Mouse (Mus musculus) midbrain, embryonic 13.5 days (tissue): ENCODE measurements around the gene Ndufaf2. TPM values are rescaled to one million over a fixed set of nuclear protein-coding genes. Genes with fewer than 3 reads are reported as not detected.

ENCODE experiments used
- ATAC-seq: fragments of 200-750 bp; cut with Nextera tagmentation; 2 replicates; pipeline ENCODE4 v1.8.0; 2017; ENCODE audit warnings: mild to moderate bottlenecking, moderate TSS enrichment, moderate library complexity
- H3K27ac ChIP-seq: fragments of 300-500 bp; sonication (generic); 2 replicates; pipeline ENCODE4 v1.5.1; 2015; ENCODE audit warnings: inconsistent platforms, mild to moderate bottlenecking, moderate library complexity
- H3K27me3 ChIP-seq: fragments of 300-500 bp; sonication (generic); 2 replicates; pipeline ENCODE4 v1.6.1; 2015; ENCODE audit warnings: mild to moderate bottlenecking, inconsistent platforms
- H3K36me3 ChIP-seq: fragments of 300-500 bp; sonication (generic); 2 replicates; pipeline ENCODE4 v1.6.1; 2015; ENCODE audit warnings: mild to moderate bottlenecking, inconsistent platforms
- H3K4me1 ChIP-seq: fragments of 300-500 bp; sonication (generic); replicated peaks from 2 replicates; pipeline ENCODE4 v1.6.1; 2015; ENCODE audit warnings: inconsistent platforms
- H3K4me2 ChIP-seq: fragments of 300-500 bp; sonication (generic); replicated peaks from 2 replicates; pipeline ENCODE4 v1.6.1; 2015; ENCODE audit warnings: moderate library complexity, mild to moderate bottlenecking, inconsistent platforms
- H3K4me3 ChIP-seq: fragments of 300-500 bp; sonication (generic); replicated peaks from 2 replicates; pipeline ENCODE4 v1.5.1; 2015; ENCODE audit warnings: mild to moderate bottlenecking, inconsistent platforms
- H3K9ac ChIP-seq: fragments of 300-500 bp; sonication (generic); replicated peaks from 2 replicates; pipeline ENCODE4 v1.6.1; 2015; ENCODE audit warnings: mild to moderate bottlenecking, inconsistent platforms
- H3K9me3 ChIP-seq: fragments of 300-500 bp; sonication (generic); 2 replicates; pipeline ENCODE4 v1.6.1; 2016; ENCODE audit warnings: mild to moderate bottlenecking, inconsistent platforms
- WGBS: fragments of 180-500 bp; shearing (Covaris S2); methylation state at CpG from one replicate; pipeline ENCODE4 v1.1.7; 2015; 5-methylcytosine and 5-hydroxymethylcytosine counted together
- polyA plus RNA-seq: library from polyadenylated mRNA; unstranded; fragments of >200 nt; fragmentation: Nextera tagmentation; extraction: Ambion mirVana; gene quantifications from 2 replicates; pipeline ENCODE4 v1.2.1, GENCODE M21; 2015

Gene Ndufaf2
- polyA plus RNA-seq, 1 experiment from 2014 or later: 81.5 TPM

DNA sequence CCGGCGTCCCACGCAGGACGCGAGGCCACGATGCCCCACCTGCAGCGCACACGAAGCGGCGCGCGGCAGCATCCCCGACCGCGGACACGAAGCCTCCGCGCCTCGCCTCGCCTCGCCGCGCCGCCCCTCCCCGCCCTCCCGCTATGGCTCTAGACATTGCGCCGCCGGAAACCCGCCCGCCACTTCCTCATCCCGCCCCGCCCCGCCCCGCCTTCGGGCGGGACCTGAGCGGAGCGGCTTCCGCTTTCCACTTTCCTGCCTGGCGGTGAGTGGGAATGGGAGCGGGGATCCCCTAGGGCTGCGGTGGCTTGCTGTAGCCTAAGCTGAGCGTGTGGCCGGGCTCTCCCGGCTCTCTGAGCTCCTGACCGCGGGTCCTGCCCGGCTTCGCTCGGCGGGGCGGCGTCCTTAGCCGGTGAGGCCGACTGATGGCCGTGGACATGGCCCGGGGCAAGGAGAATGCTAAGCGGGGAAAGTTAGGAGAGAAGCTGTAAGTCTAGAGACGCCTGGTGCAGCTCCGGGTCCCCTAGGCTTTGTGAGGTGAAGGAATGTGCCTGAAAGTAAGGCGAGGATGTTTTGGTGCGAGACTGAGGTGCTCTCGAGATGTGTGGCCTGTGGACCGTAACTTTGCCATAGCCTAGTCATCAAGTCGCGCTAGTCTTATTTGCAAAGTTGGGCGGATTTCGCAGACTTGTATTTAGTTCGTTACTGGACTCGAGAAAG lies 114.0 kb downstream of the Ndufaf2 start, which contains the start of gene Smim15:
Smim15 (plus strand) TSS at position 225 of the 720 bp plus-strand sequence.
- no peaks in the 10 kb centered on the region for H3K9me3 ChIP-seq
- H3K27ac ChIP-seq: peak within 1 kb of the TSS; percentile 81
- peak within 1 kb of the TSS; percentile 63 for H3K4me3 ChIP-seq
- ATAC-seq: peak; percentile 98
- peaks cover 38% of the 10 kb centered on the region for H3K4me1 ChIP-seq
- H3K4me2 ChIP-seq: peak within 1 kb of the TSS; percentile 65
- H3K36me3 ChIP-seq: peaks cover 9% of the 10 kb centered on the region; the same call in 1 of the 2 replicates
- WGBS: under 1% methylated on average over 71 of the region's 71 CpGs
- H3K9ac ChIP-seq: peak within 1 kb of the TSS; percentile 82
- peaks cover 6% of the 10 kb centered on the region; the same call in 1 of the 2 replicates for H3K27me3 ChIP-seq

DNA sequence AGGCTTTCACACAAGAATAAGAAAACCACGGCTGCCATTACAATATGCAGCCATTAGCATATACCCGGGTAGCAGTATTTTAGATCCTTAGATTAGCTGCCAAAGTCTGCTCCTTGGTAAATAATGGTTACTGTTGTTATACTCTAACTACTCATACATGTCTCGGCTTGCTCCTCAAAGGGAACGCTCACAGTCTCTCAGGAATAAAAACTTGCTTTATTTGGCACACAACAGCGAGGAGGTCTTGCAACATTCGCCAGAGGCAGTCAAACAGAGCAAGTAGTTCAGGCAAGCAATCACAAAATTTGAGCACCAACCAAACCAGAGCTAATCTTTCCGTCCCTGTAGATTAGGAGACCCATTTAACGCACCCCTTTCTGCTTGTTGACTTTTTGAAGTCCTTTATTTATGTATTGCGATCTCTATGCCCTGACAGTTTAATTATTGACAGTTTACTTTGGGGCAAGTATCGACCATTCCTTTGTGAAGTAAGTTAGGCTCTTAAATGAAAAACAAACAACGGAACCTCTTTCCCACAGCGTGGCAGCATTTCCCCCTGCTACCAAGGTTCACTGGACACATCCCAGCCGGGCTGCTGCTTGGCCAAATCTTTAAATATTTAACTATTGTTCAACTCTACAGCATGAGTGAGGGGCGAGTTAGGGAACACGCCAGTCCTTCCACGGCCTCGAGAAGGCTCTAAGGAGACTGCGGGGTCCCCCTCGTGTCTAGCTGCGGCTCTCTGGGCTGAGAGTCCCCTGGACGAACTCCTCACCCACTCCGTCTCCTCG lies 114.8 kb downstream of the Ndufaf2 start:
- Histone ChIP-seq H3K4me3 (peak overlapping the region; percentile 63), H3K27ac (peak overlapping the region; percentile 81), H3K4me2 (peak overlapping the region; percentile 65), H3K9ac (peak overlapping the region; percentile 82), H3K36me3 (peaks cover 9% of the 10 kb centered on the region; the same call in 1 of the 2 replicates), H3K9me3 (no peaks in the 10 kb centered on the region), H3K4me1 (peaks cover 38% of the 10 kb centered on the region), H3K27me3 (peaks cover 6% of the 10 kb centered on the region; the same call in 1 of the 2 replicates)
- WGBS: 2% methylated on average over 23 of the region's 23 CpGs
- ATAC-seq: peak; percentile 81

DNA sequence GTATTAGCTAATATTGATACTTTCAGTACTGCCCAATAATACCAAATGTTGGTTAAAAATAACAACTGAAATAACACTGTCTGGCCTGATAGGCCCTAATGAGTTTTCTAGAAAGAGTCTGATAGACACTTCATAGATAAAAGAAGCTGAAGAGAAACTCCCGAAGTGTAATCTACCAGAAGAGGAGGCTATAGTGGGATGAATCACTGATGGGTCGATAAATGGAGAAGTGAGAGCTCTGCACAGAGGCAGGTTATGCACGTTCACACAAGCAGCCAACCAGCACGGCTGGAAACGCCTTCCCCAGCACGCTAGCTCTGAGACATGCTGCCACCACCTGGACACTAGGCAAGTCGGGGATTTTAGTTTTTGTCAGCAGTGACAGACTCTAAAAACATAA lies 117.1 kb downstream of the Ndufaf2 start:
- H3K9me3 ChIP-seq: no peaks in the 10 kb centered on the region
- H3K4me1 ChIP-seq: peaks cover 38% of the 10 kb centered on the region
- no peaks in the 10 kb centered on the region for H3K36me3 ChIP-seq
- no peak overlapping the region for H3K27ac ChIP-seq
- H3K27me3 ChIP-seq: peaks cover 6% of the 10 kb centered on the region; the same call in 1 of the 2 replicates
- peak; percentile 57 for ATAC-seq
- H3K4me2 ChIP-seq: peak overlapping the region; percentile 19; the same call in 1 of the 2 replicates
- no peak overlapping the region for H3K9ac ChIP-seq
- WGBS: 1% methylated on average over 7 of the region's 7 CpGs
- H3K4me3 ChIP-seq: no peak overlapping the region

DNA sequence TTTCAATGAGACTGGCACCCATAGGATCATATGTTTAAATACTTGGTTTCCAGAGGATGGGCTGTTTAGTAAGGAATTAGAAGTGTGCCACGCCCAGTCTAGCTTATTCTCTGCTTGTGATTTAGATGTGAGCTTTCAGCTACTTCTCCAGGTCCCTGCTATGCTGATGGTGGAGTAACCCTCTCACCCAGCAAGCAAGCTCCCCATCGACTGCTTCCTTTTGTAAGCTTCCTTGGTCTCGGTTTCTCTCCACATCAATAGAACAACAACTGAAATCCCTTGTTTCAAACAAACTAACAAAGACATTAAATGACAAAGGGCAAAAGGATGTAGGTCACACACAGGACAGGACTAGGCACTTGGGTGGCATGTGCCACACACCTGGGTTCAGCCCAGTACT lies 118.0 kb downstream of the Ndufaf2 start:
- no peak for ATAC-seq
- H3K4me1 ChIP-seq: peaks cover 33% of the 10 kb centered on the region
- WGBS: 30% methylated on average over 3 of the region's 3 CpGs
- no peak overlapping the region for H3K27ac ChIP-seq
- H3K4me3 ChIP-seq: no peak overlapping the region
- no peaks in the 10 kb centered on the region for H3K9me3 ChIP-seq
- H3K9ac ChIP-seq: no peak overlapping the region
- peaks cover 6% of the 10 kb centered on the region; the same call in 1 of the 2 replicates for H3K27me3 ChIP-seq
- no peaks in the 10 kb centered on the region for H3K36me3 ChIP-seq
- no peak overlapping the region for H3K4me2 ChIP-seq

DNA sequence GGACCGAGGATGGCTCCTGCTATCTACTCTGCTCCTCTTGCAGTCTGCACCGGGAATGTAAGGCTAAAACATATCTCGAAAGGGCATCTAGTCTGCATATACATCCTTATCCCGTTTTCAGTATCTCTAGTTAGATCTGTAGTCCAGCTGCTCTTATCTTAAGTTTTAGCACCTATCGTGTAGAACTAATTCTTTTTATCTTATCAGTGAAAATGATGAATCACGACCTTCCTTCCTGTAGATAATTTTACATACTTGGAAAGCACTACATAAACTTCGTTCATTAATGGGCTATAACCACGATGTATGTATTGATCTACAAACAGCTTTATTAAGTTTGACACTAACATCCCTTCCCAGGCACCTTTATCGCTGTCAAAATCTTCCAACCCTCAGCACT lies 118.5 kb downstream of the Ndufaf2 start:
- Histone ChIP-seq H3K9ac (no peak overlapping the region), H3K4me1 (peaks cover 29% of the 10 kb centered on the region), H3K36me3 (no peaks in the 10 kb centered on the region), H3K9me3 (no peaks in the 10 kb centered on the region), H3K4me3 (no peak overlapping the region), H3K27me3 (peaks cover 6% of the 10 kb centered on the region; the same call in 1 of the 2 replicates), H3K4me2 (no peak overlapping the region), H3K27ac (no peak overlapping the region)
- WGBS: 67% methylated on average over 9 of the region's 9 CpGs
- ATAC-seq: no peak

DNA sequence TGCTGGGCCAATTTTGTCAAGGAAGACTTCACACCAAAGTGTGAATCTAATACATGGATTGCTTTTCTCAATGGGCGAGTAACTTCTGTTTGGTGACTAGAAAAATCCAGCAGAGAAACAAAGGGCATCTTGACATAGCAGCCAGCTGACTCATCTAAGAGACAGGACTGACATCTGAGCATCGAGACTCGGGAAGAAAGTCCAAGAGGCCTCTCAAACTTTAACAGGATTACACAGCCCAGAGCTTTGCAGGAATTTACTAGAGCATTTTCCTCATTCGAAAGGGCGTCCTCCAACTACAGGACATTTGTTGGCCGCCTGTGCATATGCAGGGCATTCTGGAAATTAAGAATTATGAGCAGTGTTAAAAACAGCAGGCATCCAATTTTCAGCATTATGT lies 119.0 kb downstream of the Ndufaf2 start:
- no peak overlapping the region for H3K27ac ChIP-seq
- no peak overlapping the region for H3K4me2 ChIP-seq
- peaks cover 6% of the 10 kb centered on the region; the same call in 1 of the 2 replicates for H3K27me3 ChIP-seq
- ATAC-seq: no peak
- H3K36me3 ChIP-seq: no peaks in the 10 kb centered on the region
- no peak overlapping the region for H3K4me3 ChIP-seq
- H3K9me3 ChIP-seq: no peaks in the 10 kb centered on the region
- WGBS: 20% methylated on average over 6 of the region's 6 CpGs
- peaks cover 27% of the 10 kb centered on the region for H3K4me1 ChIP-seq
- no peak overlapping the region for H3K9ac ChIP-seq

DNA sequence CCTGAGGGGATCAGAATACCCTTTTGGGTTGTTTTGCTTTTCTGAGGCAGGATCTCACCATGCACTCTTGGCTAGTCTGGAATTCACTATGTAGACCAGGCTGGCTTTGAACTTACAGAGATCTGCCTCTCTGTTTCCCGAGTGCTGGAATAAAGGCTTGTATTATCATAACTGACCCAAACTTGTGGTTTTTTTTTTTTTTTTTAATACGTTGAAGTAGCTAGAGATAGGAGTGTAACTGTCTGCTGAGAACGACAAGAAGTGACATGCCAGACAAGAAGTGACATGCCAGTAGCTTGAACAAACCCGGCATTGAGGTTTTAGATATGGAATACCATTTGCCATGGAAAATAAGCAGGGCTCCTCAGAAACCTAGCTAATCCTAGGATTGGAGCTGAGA lies 125.6 kb downstream of the Ndufaf2 start:
- Histone ChIP-seq H3K36me3 (no peaks in the 10 kb centered on the region), H3K4me1 (no peaks in the 10 kb centered on the region), H3K4me2 (no peak overlapping the region), H3K4me3 (no peak overlapping the region), H3K27me3 (no peaks in the 10 kb centered on the region), H3K9me3 (no peaks in the 10 kb centered on the region), H3K9ac (no peak overlapping the region), H3K27ac (no peak overlapping the region)
- 93% methylated on average over 4 of the region's 4 CpGs for WGBS
- no peak for ATAC-seq

DNA sequence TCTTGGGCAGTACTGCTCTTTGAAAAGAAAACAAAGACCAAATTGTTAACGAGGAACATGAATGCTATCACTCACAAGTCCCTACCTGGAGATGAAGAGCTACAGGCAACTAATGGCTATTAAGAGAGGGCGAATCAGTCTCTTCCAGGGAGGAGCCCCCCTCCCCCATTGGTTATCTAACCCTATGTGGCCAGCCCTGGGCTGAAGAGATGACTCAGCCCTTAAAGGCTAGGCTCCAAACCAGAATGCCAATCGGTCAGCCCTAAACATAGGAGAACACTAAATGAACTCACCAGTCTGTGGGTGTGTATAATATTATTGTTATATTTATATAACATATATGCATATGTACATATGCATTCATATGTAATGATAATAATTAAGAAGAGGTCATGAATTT lies 132.6 kb downstream of the Ndufaf2 start:
- 83% methylated on average over 3 of the region's 3 CpGs for WGBS

DNA sequence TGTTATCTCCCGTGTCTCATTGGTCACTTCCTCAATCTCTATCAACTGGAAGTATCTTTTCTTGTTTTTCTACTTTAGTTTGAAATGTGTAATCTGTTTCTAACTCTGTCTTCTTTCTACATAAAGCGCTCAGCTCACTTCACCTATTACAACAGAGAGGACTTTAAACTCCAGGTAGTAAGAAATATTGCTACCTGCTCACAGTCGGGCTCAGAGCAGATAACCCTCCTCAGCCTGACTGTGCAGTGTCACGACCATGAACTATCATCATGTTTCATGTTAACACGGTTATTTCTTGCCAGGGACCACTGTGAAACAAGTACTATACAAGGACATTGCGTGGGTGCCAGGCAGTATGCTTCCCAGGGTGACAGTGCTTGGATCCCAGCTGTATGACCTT lies 141.1 kb downstream of the Ndufaf2 start:
- H3K27ac ChIP-seq: no peak overlapping the region
- H3K4me1 ChIP-seq: no peaks in the 10 kb centered on the region
- H3K9ac ChIP-seq: no peak overlapping the region
- 85% methylated on average over 6 of the region's 6 CpGs for WGBS
- no peaks in the 10 kb centered on the region for H3K27me3 ChIP-seq
- no peaks in the 10 kb centered on the region for H3K9me3 ChIP-seq
- H3K4me3 ChIP-seq: no peak overlapping the region
- no peaks in the 10 kb centered on the region for H3K36me3 ChIP-seq
- no peak for ATAC-seq
- H3K4me2 ChIP-seq: no peak overlapping the region

More for the DNA sequence above, 132.6 kb downstream of the Ndufaf2 start:
- Histone ChIP-seq H3K27ac (no peak overlapping the region), H3K9ac (no peak overlapping the region), H3K27me3 (no peaks in the 10 kb centered on the region), H3K4me3 (no peak overlapping the region), H3K36me3 (no peaks in the 10 kb centered on the region), H3K4me2 (no peak overlapping the region), H3K9me3 (no peaks in the 10 kb centered on the region), H3K4me1 (no peaks in the 10 kb centered on the region)
- ATAC-seq: no peak

DNA sequence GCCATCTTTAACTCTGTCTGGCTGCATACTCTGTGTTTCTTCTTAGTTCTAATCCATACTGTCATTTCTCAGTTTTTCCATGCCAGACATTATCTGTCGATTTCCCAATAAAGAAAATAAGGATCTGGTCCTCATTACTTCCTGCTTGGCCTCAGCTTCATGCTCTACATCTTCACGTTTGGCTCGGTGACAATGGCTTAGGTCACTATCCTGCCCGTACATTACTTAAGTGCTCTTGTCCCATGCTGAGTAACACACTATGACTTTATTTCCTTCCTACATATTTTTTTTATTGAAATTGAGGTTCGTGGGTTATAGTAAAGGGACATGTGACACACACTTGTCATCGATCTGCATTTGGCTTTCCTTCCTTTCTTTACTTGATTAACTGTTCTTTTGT lies 143.3 kb downstream of the Ndufaf2 start:
- 91% methylated on average over 6 of the region's 6 CpGs for WGBS
- Histone ChIP-seq H3K9me3 (no peaks in the 10 kb centered on the region), H3K4me1 (no peaks in the 10 kb centered on the region), H3K27me3 (no peaks in the 10 kb centered on the region), H3K4me2 (no peak overlapping the region), H3K36me3 (no peaks in the 10 kb centered on the region), H3K9ac (no peak overlapping the region), H3K4me3 (no peak overlapping the region), H3K27ac (no peak overlapping the region)
- ATAC-seq: no peak

DNA sequence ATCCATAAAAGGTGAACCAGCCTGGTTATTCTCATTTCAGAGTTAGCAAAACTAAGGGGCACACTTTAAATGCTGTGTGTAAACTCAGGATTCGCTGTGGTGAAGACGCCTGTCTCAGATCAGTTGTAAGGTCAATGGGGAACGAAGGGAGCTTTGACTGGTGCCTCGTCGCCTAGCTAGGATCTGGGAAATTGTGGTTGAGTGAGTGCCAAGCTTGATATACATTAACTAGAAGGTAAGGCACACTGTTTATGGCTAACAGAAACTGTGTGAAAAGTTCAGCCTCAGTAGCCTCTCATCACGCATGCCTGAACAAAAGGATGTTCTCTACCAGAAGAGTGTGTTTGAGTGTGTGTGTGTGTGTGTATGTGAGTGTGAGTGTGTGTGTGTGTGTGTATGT lies 144.6 kb downstream of the Ndufaf2 start:
- H3K27me3 ChIP-seq: no peaks in the 10 kb centered on the region
- no peak for ATAC-seq
- no peak overlapping the region for H3K4me3 ChIP-seq
- WGBS: 94% methylated on average over 6 of the region's 6 CpGs
- H3K4me1 ChIP-seq: no peaks in the 10 kb centered on the region
- H3K4me2 ChIP-seq: no peak overlapping the region
- no peaks in the 10 kb centered on the region for H3K36me3 ChIP-seq
- H3K9ac ChIP-seq: no peak overlapping the region
- no peaks in the 10 kb centered on the region for H3K9me3 ChIP-seq
- H3K27ac ChIP-seq: no peak overlapping the region

DNA sequence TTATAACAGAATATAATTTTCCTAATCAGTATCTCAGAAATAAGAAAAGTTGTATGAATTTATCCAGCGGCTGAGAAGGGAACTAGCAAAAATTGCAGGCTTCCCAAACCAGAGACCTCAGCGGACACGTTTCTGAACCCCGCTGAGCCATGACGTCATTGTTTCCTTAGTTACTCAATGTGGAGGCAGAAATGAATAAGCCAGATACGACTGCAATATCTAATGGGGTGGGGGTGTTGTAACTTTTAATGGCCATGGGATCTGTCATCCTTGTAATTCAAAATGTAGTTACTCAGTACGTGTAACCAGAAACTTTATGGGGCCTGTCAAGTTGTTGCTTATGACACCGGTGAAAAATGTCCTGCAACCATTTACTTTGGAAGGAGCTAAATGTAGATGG lies 145.3 kb downstream of the Ndufaf2 start:
- Histone ChIP-seq H3K4me2 (no peak overlapping the region), H3K36me3 (no peaks in the 10 kb centered on the region), H3K9ac (no peak overlapping the region), H3K9me3 (peaks cover 3% of the 10 kb centered on the region; the same call in 1 of the 2 replicates), H3K4me3 (no peak overlapping the region), H3K4me1 (no peaks in the 10 kb centered on the region), H3K27ac (no peak overlapping the region), H3K27me3 (no peaks in the 10 kb centered on the region)
- 89% methylated on average over 8 of the region's 8 CpGs for WGBS
- ATAC-seq: no peak
